Mouse (Mus musculus) limb, embryonic 14.5 days (tissue): ENCODE measurements around the gene Lrp6. TPM values are rescaled to one million over a fixed set of nuclear protein-coding genes. Genes with fewer than 3 reads are reported as not detected.

Source experiments
- ATAC-seq: fragments of 200-750 bp; cut with Nextera tagmentation; 2 replicates; pipeline ENCODE4 v1.8.0; 2017; ENCODE audit warnings: low read depth, moderate number of reproducible peaks, moderate TSS enrichment; ENCODE audit not compliant: low FRiP score
- DNase-seq: peaks from one replicate; pipeline ENCODE4 v3.0.0-alpha.2; 2015; ENCODE audit warnings: low spot score
- H3K27ac ChIP-seq: fragments of 300-500 bp; sonication (generic); replicated peaks from 2 replicates; pipeline ENCODE4 v1.5.1; 2014; ENCODE audit warnings: low read depth, mild to moderate bottlenecking, low read length, moderate library complexity, mixed read lengths
- H3K27me3 ChIP-seq: fragments of 300-500 bp; sonication (generic); 2 replicates; pipeline ENCODE4 v1.6.1; 2014; ENCODE audit warnings: low read length, mixed read lengths; ENCODE audit not compliant: control insufficient read depth, insufficient read depth
- H3K36me3 ChIP-seq: fragments of 300-500 bp; sonication (generic); 2 replicates; pipeline ENCODE4 v1.6.1; 2014; ENCODE audit warnings: mild to moderate bottlenecking, low read length, moderate library complexity, mixed read lengths; ENCODE audit not compliant: control insufficient read depth, insufficient read depth
- H3K4me1 ChIP-seq: fragments of 300-500 bp; sonication (generic); 2 replicates; pipeline ENCODE4 v1.6.1; 2014; ENCODE audit warnings: antibody characterized with exemption, low read length, mixed read lengths; ENCODE audit not compliant: control insufficient read depth, insufficient read depth
- H3K4me2 ChIP-seq: fragments of 300-500 bp; sonication (generic); replicated peaks from 2 replicates; pipeline ENCODE4 v1.6.1; 2014; ENCODE audit warnings: low read depth, mild to moderate bottlenecking, low read length, moderate library complexity; ENCODE audit not compliant: severe bottlenecking
- H3K4me3 ChIP-seq: fragments of 300-500 bp; sonication (generic); replicated peaks from 2 replicates; pipeline ENCODE4 v1.5.1; 2014; ENCODE audit warnings: low read length
- H3K9ac ChIP-seq: fragments of 300-500 bp; sonication (generic); 2 replicates; pipeline ENCODE4 v1.6.1; 2014; ENCODE audit warnings: mild to moderate bottlenecking, low read depth, low read length, moderate library complexity; ENCODE audit not compliant: severe bottlenecking
- H3K9me3 ChIP-seq: fragments of 300-500 bp; sonication (generic); 2 replicates; pipeline ENCODE4 v1.6.1; 2016; ENCODE audit warnings: low read length; ENCODE audit not compliant: control insufficient read depth
- POLR2A ChIP-seq: fragments of 200-500 bp; IDR thresholded peaks from 2 replicates; pipeline ENCODE4 v1.8.0; 2012; ENCODE audit warnings: inconsistent platforms, mild to moderate bottlenecking, moderate library complexity, borderline replicate concordance; ENCODE audit not compliant: insufficient read depth, insufficient read length; ENCODE audit errors: extremely low read depth
- WGBS: fragments of 180-500 bp; shearing (Covaris S2); extraction: QIAGEN DNeasy Blood & Tissue Kit; methylation state at CpG from one replicate; pipeline ENCODE4 v1.1.7; 2014; 5-methylcytosine and 5-hydroxymethylcytosine counted together
- polyA plus RNA-seq, 2 experiments: library from polyadenylated mRNA; depleted of rRNA in 1 of 2; stranded (reverse) in 1 of 2; unstranded in 1 of 2; fragments of >200 nt; fragmentation: Nextera tagmentation in 1 of 2; extraction: Ambion mirVana in 1 of 2; gene quantifications; 2 replicates each; pipeline versions ENCODE4 v1.2.1 to v1.2.3; 2012 to 2014

Lrp6 gene
- polyA plus RNA-seq, 2 experiments = 39.5 to 42.7 TPM

- Histone ChIP-seq H3K4me1 (peaks cover 11% of the 10 kb centered on the region), H3K9ac (no peak overlapping the region), H3K36me3 (peaks cover 3% of the 10 kb centered on the region; the same call in 1 of the 2 replicates), H3K27me3 (no peaks in the 10 kb centered on the region), H3K9me3 (no peaks in the 10 kb centered on the region), H3K4me2 (no peak overlapping the region), H3K27ac (no peak overlapping the region), H3K4me3 (no peak overlapping the region)
- DNase-seq (no peak), ATAC-seq (no peak)
- TF ChIP-seq POLR2A = no peak
- WGBS = 48% methylated on average over 3 of the region's 3 CpGs
Measured at GRCm38 (mm10) chr6:134533021-134533420, 33.7 kb downstream of the Lrp6 start.

GRCm38 (mm10) chr6:134531950-134532349, 34.8 kb downstream of the Lrp6 start:
- H3K9me3 ChIP-seq = no peaks in the 10 kb centered on the region
- no peak overlapping the region for H3K27ac ChIP-seq
- H3K27me3 ChIP-seq = no peaks in the 10 kb centered on the region
- no peak overlapping the region for H3K4me2 ChIP-seq
- TF ChIP-seq POLR2A = no peak
- H3K4me1 ChIP-seq = peaks cover 18% of the 10 kb centered on the region
- no peak overlapping the region for H3K9ac ChIP-seq
- H3K4me3 ChIP-seq = no peak overlapping the region
- ATAC-seq (no peak), DNase-seq (no peak)
- H3K36me3 ChIP-seq = peaks cover 6% of the 10 kb centered on the region; the same call in 1 of the 2 replicates
- 59% methylated on average over 1 of the region's 1 CpGs for WGBS

GRCm38 (mm10) chr6:134529340-134529739, 37.4 kb downstream of the Lrp6 start:
- no peak overlapping the region for H3K27ac ChIP-seq
- no peaks in the 10 kb centered on the region for H3K9me3 ChIP-seq
- no peak overlapping the region for H3K4me2 ChIP-seq
- DNase-seq (no peak), ATAC-seq (no peak)
- H3K27me3 ChIP-seq = no peaks in the 10 kb centered on the region
- peaks cover 15% of the 10 kb centered on the region for H3K4me1 ChIP-seq
- H3K9ac ChIP-seq = no peak overlapping the region
- no peak overlapping the region for H3K4me3 ChIP-seq
- no peak for TF ChIP-seq POLR2A
- H3K36me3 ChIP-seq = peaks cover 6% of the 10 kb centered on the region; the same call in 1 of the 2 replicates
- WGBS = 79% methylated on average over 4 of the region's 4 CpGs

- 89% methylated on average over 7 of the region's 7 CpGs for WGBS
Measured at GRCm38 (mm10) chr6:134528396-134528795, 38.4 kb downstream of the Lrp6 start.

GRCm38 (mm10) chr6:134527596-134528128, 39.1 kb downstream of the Lrp6 start:
- peaks cover 15% of the 10 kb centered on the region for H3K4me1 ChIP-seq
- no peak for DNase-seq
- 37% methylated on average over 6 of the region's 6 CpGs for WGBS
- no peaks in the 10 kb centered on the region for H3K9me3 ChIP-seq
- H3K9ac ChIP-seq = no peak overlapping the region
- H3K27me3 ChIP-seq = no peaks in the 10 kb centered on the region
- H3K36me3 ChIP-seq = peaks cover 6% of the 10 kb centered on the region; the same call in 1 of the 2 replicates
- H3K27ac ChIP-seq = no peak overlapping the region
- H3K4me2 ChIP-seq = no peak overlapping the region
- ATAC-seq = no peak
- H3K4me3 ChIP-seq = no peak overlapping the region
- no peak for TF ChIP-seq POLR2A

More at GRCm38 (mm10) chr6:134528396-134528795, 38.4 kb downstream of the Lrp6 start:
- DNase-seq (no peak), ATAC-seq (no peak)
- H3K27me3 ChIP-seq = no peaks in the 10 kb centered on the region
- 0 out of 2 replicates have a peak overlapping the region, but pooled peaks have one; percentile 20 for H3K27ac ChIP-seq
- H3K36me3 ChIP-seq = peaks cover 6% of the 10 kb centered on the region; the same call in 1 of the 2 replicates
- H3K4me3 ChIP-seq = no peak overlapping the region
- no peaks in the 10 kb centered on the region for H3K9me3 ChIP-seq
- no peak overlapping the region for H3K9ac ChIP-seq
- TF ChIP-seq POLR2A = no peak
- H3K4me1 ChIP-seq = peaks cover 15% of the 10 kb centered on the region
- H3K4me2 ChIP-seq = no peak overlapping the region
